Mouse (Mus musculus) adipose tissue, adult 10 weeks (tissue): ENCODE measurements around the gene Pnliprp1. TPM values are rescaled to one million over a fixed set of nuclear protein-coding genes. Genes with fewer than 3 reads are reported as not detected.

ENCODE experiments used
- polyA plus RNA-seq: library from polyadenylated mRNA; stranded (reverse); fragments of 350-450 nt; fragmentation: Illumina TruSeq; extraction: RNeasy Lipid Tissue Mini Kit (QIAGEN cat#74804); gene quantifications from one replicate; pipeline ENCODE4 v1.2.3, GENCODE M21; 2014; ENCODE audit warnings: low read depth, low replicate concordance

Pnliprp1 gene
- 0.30 TPM for polyA plus RNA-seq

GRCm38 (mm10) chr19:58728445-58729031 lies at the start of gene Pnliprp1:
Gene Pnliprp1 (plus strand): TSS chr19:58728887.

GRCm38 (mm10) chr19:58759423-58759822 lies 30.7 kb downstream of the Pnliprp1 start, which contains the start of gene Pnliprp2:
Gene Pnliprp2 (plus strand): TSS chr19:58759719.

Other genes with a start within 250 kb of the Pnliprp1 start
- 0.68 TPM for gene Ccdc172, start 216.9 kb upstream of the Pnliprp1 start, polyA plus RNA-seq
- gene Pnlip, start 76.4 kb upstream of the Pnliprp1 start, polyA plus RNA-seq, result 0.62 TPM
- gene Pnliprp2, start 30.8 kb downstream of the Pnliprp1 start, polyA plus RNA-seq, result not detected
- gene 1700019N19Rik, start 65.6 kb downstream of the Pnliprp1 start, polyA plus RNA-seq, result 8.7 TPM
- gene Eno4, start 214.5 kb downstream of the Pnliprp1 start, polyA plus RNA-seq, result 3.1 TPM
- gene Hspa12a, start 214.8 kb downstream of the Pnliprp1 start, polyA plus RNA-seq, result 23.8 TPM